Mouse (Mus musculus): ENCODE measurements around the gene Gm17267.
"Not testable (repeated sequence)": the region's sequence is repeated elsewhere in the genome, so short reads cannot be mapped to it uniquely, and the experiment has no call there.

The Gm17267 gene

GRCm38 (mm10) chrX:126017257-126017656 lies at the start of gene Gm17267:
Gene Gm17267, plus strand, starts transcription at chrX:126017557.
- not testable (repeated sequence) for DNase-seq (ENCODE audit: low spot score)
